Mouse (Mus musculus): ENCODE results near the gene Erfe. TPM values are rescaled to one million over a fixed set of nuclear protein-coding genes. Genes with fewer than 3 reads are reported as not detected.

Erfe gene
- polyA plus RNA-seq, 1 experiment = 0.14 TPM

- peak; percentile 78 for DNase-seq
- H3K4me1 ChIP-seq (ENCODE audit: control insufficient read depth, insufficient read depth, low read length) = no peaks in the 10 kb centered on the region
- H3K27ac ChIP-seq (ENCODE audit: insufficient read depth, low read depth, low read length) = peak within 1 kb of the TSS; percentile 87
- H3K27me3 ChIP-seq (replicated peaks; ENCODE audit: control insufficient read depth, insufficient read depth, low read length) = no peaks in the 10 kb centered on the region
- 3% methylated on average over 39 of the region's 39 CpGs for WGBS
- TF ChIP-seq POLR2A (IDR thresholded peaks at IDR 0.05; ENCODE audit: low read depth, low read length) (no peak), CTCF (conservative IDR thresholded peaks at IDR 0.05; ENCODE audit: insufficient read depth, insufficient read length, low read depth, low read length) (no peak)
- no peaks in the 10 kb centered on the region for H3K36me3 ChIP-seq (ENCODE audit: control insufficient read depth, insufficient read depth, low read length)
- H3K4me3 ChIP-seq (ENCODE audit: insufficient read depth, low read depth, low read length) = peak within 1 kb of the TSS; percentile 77
Observed at GRCm38 (mm10) chr1:91413898-91414594, 47.8 kb downstream of the Erfe start, which contains the start of gene Hes6. Gene Hes6 (minus strand): TSS chr1:91414038.

DNA sequence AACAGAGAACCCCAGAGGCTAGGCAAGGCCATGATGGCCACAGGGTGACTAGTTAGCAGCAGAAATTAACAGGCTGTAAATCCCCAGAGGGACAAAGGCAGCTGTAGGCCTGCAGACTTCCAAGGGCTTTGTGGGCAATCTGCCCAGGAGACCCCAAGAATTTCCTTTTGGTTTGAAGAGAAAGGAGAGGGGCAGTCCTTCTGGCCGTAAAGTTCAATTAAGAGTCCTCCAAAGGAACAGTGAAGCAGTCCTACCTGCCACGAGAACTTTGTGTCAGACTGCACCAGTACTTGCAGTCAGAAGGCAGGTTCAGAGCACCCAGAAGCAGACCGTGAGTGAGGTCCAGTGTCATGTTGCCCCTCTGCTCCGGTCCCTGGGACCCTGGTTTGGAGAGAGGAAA is 48.7 kb downstream of the Erfe start:
- DNase-seq = no peak
- H3K36me3 ChIP-seq (ENCODE audit: control insufficient read depth, insufficient read depth, low read length) = 0 out of 2 replicates have a peak, but pooled peaks cover 2% of the 10 kb centered on the region
- TF ChIP-seq POLR2A (IDR thresholded peaks at IDR 0.05; ENCODE audit: low read depth, low read length) (no peak), CTCF (conservative IDR thresholded peaks at IDR 0.05; ENCODE audit: insufficient read depth, insufficient read length, low read depth, low read length) (no peak)
- no peaks in the 10 kb centered on the region for H3K4me1 ChIP-seq (ENCODE audit: control insufficient read depth, insufficient read depth, low read length)
- WGBS = 79% methylated on average over 4 of the region's 4 CpGs
- no peak overlapping the region for H3K4me3 ChIP-seq (ENCODE audit: insufficient read depth, low read depth, low read length)
- H3K27ac ChIP-seq (ENCODE audit: insufficient read depth, low read depth, low read length) = no peak overlapping the region
- H3K27me3 ChIP-seq (replicated peaks; ENCODE audit: control insufficient read depth, insufficient read depth, low read length) = no peaks in the 10 kb centered on the region

- Histone ChIP-seq H3K27me3 (replicated peaks; ENCODE audit: control insufficient read depth, insufficient read depth, low read length) (no peaks in the 10 kb centered on the region), H3K4me3 (ENCODE audit: insufficient read depth, low read depth, low read length) (no peak overlapping the region), H3K27ac (ENCODE audit: insufficient read depth, low read depth, low read length) (no peak overlapping the region), H3K4me1 (ENCODE audit: control insufficient read depth, insufficient read depth, low read length) (no peaks in the 10 kb centered on the region), H3K36me3 (ENCODE audit: control insufficient read depth, insufficient read depth, low read length) (0 out of 2 replicates have a peak, but pooled peaks cover 2% of the 10 kb centered on the region)
- TF ChIP-seq POLR2A (IDR thresholded peaks at IDR 0.05; ENCODE audit: low read depth, low read length) (no peak), CTCF (conservative IDR thresholded peaks at IDR 0.05; ENCODE audit: insufficient read depth, insufficient read length, low read depth, low read length) (no peak)
- 91% methylated on average over 5 of the region's 5 CpGs for WGBS
- no peak for DNase-seq
Observed at GRCm38 (mm10) chr1:91415311-91415710, 49.1 kb downstream of the Erfe start.

DNA sequence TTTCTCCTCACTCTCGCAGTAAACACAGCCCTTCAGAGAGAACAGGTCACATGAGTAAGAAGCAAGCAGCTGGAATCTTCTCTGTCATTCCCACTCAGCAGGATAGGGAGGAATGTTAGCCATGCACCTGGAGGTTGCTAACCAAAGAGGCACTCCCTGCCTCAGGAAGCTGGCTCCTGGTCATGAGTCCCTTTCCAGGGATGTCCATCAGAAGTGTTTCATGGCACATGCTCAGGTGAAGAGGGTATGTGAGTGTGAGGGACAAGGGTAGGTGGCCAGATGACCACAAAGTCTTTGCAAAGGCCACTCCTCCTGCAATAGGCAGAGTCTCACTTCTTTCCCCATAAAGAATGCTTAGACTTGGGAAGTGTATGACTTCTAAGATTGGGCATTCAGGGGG is 51.8 kb downstream of the Erfe start:
- Histone ChIP-seq H3K4me3 (ENCODE audit: insufficient read depth, low read depth, low read length) (no peak overlapping the region), H3K27ac (ENCODE audit: insufficient read depth, low read depth, low read length) (no peak overlapping the region), H3K36me3 (ENCODE audit: control insufficient read depth, insufficient read depth, low read length) (0 out of 2 replicates have a peak, but pooled peaks cover 2% of the 10 kb centered on the region), H3K27me3 (replicated peaks; ENCODE audit: control insufficient read depth, insufficient read depth, low read length) (no peaks in the 10 kb centered on the region), H3K4me1 (ENCODE audit: control insufficient read depth, insufficient read depth, low read length) (peaks cover 5% of the 10 kb centered on the region; the same call in 1 of the 2 replicates)
- no peak for TF ChIP-seq POLR2A (IDR thresholded peaks at IDR 0.05; ENCODE audit: low read depth, low read length)
- no peak for TF ChIP-seq CTCF (conservative IDR thresholded peaks at IDR 0.05; ENCODE audit: insufficient read depth, insufficient read length, low read depth, low read length)
- 73% methylated on average over 1 of the region's 1 CpGs for whole genome bisulfite sequencing
- no peak for DNase-seq

GRCm38 (mm10) chr1:91419862-91420600 is 53.8 kb downstream of the Erfe start:
- no peaks in the 10 kb centered on the region for H3K27me3 ChIP-seq (replicated peaks; ENCODE audit: control insufficient read depth, insufficient read depth, low read length)
- no peak for TF ChIP-seq CTCF (conservative IDR thresholded peaks at IDR 0.05; ENCODE audit: insufficient read depth, insufficient read length, low read depth, low read length)
- no peak for DNase-seq
- peaks cover 5% of the 10 kb centered on the region; the same call in 1 of the 2 replicates for H3K4me1 ChIP-seq (ENCODE audit: control insufficient read depth, insufficient read depth, low read length)
- 75% methylated on average over 10 of the region's 10 CpGs for WGBS
- peaks cover 4% of the 10 kb centered on the region; the same call in 1 of the 2 replicates for H3K36me3 ChIP-seq (ENCODE audit: control insufficient read depth, insufficient read depth, low read length)
- no peak overlapping the region for H3K27ac ChIP-seq (ENCODE audit: insufficient read depth, low read depth, low read length)
- no peak overlapping the region for H3K4me3 ChIP-seq (ENCODE audit: insufficient read depth, low read depth, low read length)

DNA sequence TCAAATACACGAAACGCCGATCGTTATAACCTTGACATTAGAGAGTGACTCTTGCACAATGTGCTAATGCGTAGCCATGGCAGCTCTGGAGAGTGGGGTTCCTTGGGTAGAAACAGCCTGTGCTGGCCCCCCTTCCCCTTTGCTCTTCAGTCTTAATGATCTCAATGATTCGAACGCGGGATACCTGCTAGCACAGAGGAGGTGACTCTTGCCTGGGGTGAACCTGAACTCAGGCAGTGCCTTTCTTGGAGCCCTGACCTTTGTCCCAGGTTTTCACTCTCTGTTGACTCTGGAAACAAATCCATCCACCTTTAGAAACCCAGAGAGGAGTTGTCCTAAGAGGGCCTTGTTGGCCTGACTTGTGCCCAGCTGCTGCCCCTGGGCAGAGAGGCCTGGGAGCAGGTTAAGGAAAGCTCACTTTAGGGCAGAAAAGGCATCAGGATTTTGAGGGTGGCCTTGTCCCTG is 54.4 kb downstream of the Erfe start:
- Histone ChIP-seq H3K36me3 (ENCODE audit: control insufficient read depth, insufficient read depth, low read length) (peaks cover 4% of the 10 kb centered on the region; the same call in 1 of the 2 replicates), H3K27ac (ENCODE audit: insufficient read depth, low read depth, low read length) (no peak overlapping the region), H3K4me3 (ENCODE audit: insufficient read depth, low read depth, low read length) (no peak overlapping the region), H3K4me1 (ENCODE audit: control insufficient read depth, insufficient read depth, low read length) (peaks cover 5% of the 10 kb centered on the region; the same call in 1 of the 2 replicates), H3K27me3 (replicated peaks; ENCODE audit: control insufficient read depth, insufficient read depth, low read length) (no peaks in the 10 kb centered on the region)
- TF ChIP-seq POLR2A (IDR thresholded peaks at IDR 0.05; ENCODE audit: low read depth, low read length) (no peak), CTCF (conservative IDR thresholded peaks at IDR 0.05; ENCODE audit: insufficient read depth, insufficient read length, low read depth, low read length) (no peak)
- 83% methylated on average over 8 of the region's 8 CpGs for WGBS
- peak; percentile 63 for DNase-seq

Other genes with a start within 250 kb of the Erfe start
- 0.01 TPM in 1 of 2 replicates, not detected in the other for gene Rbm44, start 221.3 kb upstream of the Erfe start, polyA plus RNA-seq (2012; rRNA removed)
- gene Ramp1, start 186.6 kb upstream of the Erfe start, polyA plus RNA-seq (2012; rRNA removed) = 1.9 and 2.6 TPM in 2 replicates
- gene Ube2f, start 116.1 kb upstream of the Erfe start, polyA plus RNA-seq (2012; rRNA removed) = 37.2 and 38.5 TPM in 2 replicates
- gene Scly, start 68.1 kb upstream of the Erfe start, polyA plus RNA-seq (2012; rRNA removed) = 113 and 125 TPM in 2 replicates
- gene Espnl, start 44.4 kb upstream of the Erfe start, polyA plus RNA-seq (2012; rRNA removed) = 0.05 and 0.15 TPM in 2 replicates
- 1.0 and 1.5 TPM in 2 replicates for gene Klhl30, start 15.4 kb upstream of the Erfe start, polyA plus RNA-seq (2012; rRNA removed)
- 42.6 and 47.9 TPM in 2 replicates for gene Ilkap, start 32.4 kb downstream of the Erfe start, polyA plus RNA-seq (2012; rRNA removed)
- 64.1 and 66.7 TPM in 2 replicates for gene Hes6, start 47.6 kb downstream of the Erfe start, polyA plus RNA-seq (2012; rRNA removed)
- gene Per2, start 92.9 kb downstream of the Erfe start, polyA plus RNA-seq (2012; rRNA removed) = 5.6 and 6.8 TPM in 2 replicates
- gene Traf3ip1, start 128.2 kb downstream of the Erfe start, polyA plus RNA-seq (2012; rRNA removed) = 9.8 and 11.2 TPM in 2 replicates
- gene Asb1, start 174.1 kb downstream of the Erfe start, polyA plus RNA-seq (2012; rRNA removed) = 7.3 and 7.6 TPM in 2 replicates